In genomic region chr2:35461971-35462787, GRCm38 (mm10) we compare ENCODE assay signal across 8 mouse cellular contexts. TPM values are rescaled to one million over a fixed set of nuclear protein-coding genes. Genes with fewer than 3 reads are reported as not detected.
DNase-seq lines count a peak whose midpoint lies in the region; ATAC-seq and TF ChIP-seq lines count a peak whose summit lies in the region.

No protein-coding gene starts in this region.

- H3K27ac ChIP-seq in hindbrain, postnatal 0 days, result peak overlapping the region; percentile 45; the same call in 1 of the 2 replicates

- H3K27me3 ChIP-seq in hindbrain, postnatal 0 days (ENCODE audit: insufficient read depth, low read length), result no peaks in the 10 kb centered on the region

- intact Hi-C loops in gastrocnemius, postnatal 14 days (cut with DNase I; ENCODE audit: low total_unique reads), result no loop called here

- H3K4me3 ChIP-seq in hindbrain, postnatal 0 days (ENCODE audit: low read length), result peak overlapping the region; percentile 59

- H3K4me1 ChIP-seq in hindbrain, postnatal 0 days (ENCODE audit: insufficient read depth, low read length), result no peaks in the 10 kb centered on the region; the same call in 1 of the 2 replicates

- H3K9me3 ChIP-seq in hindbrain, postnatal 0 days (ENCODE audit: low read length), result no peaks in the 10 kb centered on the region

- peak overlapping the region; percentile 99 for H3K4me2 ChIP-seq in hindbrain, postnatal 0 days (ENCODE audit: low read depth, low read length)

- H3K36me3 ChIP-seq in hindbrain, postnatal 0 days (ENCODE audit: insufficient read depth, low read length), result no peaks in the 10 kb centered on the region

- TF ChIP-seq CTCF in hindbrain, postnatal 0 days (IDR thresholded peaks at IDR 0.05; ENCODE audit: low read depth), result no peak

- peak overlapping the region; percentile 63 for H3K9ac ChIP-seq in hindbrain, postnatal 0 days (replicated peaks; ENCODE audit: low read length)

- DNase-seq in adrenal gland, postnatal 10 days, result peak; percentile 37
- DNase-seq in adrenal gland, postnatal 25 days, result no peak
- DNase-seq in ES-CJ7 (ENCODE audit: low read depth, low spot score), result peak; percentile 36
- DNase-seq in hindbrain, postnatal 0 days (ENCODE audit: low spot score), result peak; percentile 47
- peak; percentile 59 for DNase-seq in thymus, postnatal 4 days
- no peak for DNase-seq in gastrocnemius, postnatal 14 days

- WGBS in hindbrain, postnatal 0 days, result under 1% methylated on average over 47 of the region's 52 CpGs

- ATAC-seq in erythroblast, adult 5-6 weeks (replicated peaks; ENCODE audit: low FRiP score, poor library complexity, severe bottlenecking), result peak; percentile 49
- ATAC-seq in hindbrain, postnatal 0 days, result peak; percentile 83
- peak; percentile 15 for ATAC-seq in megakaryocyte, adult 5-6 weeks (ENCODE audit: poor library complexity, severe bottlenecking)

RNA-seq across cellular contexts. Expression of gene Ggta1, which starts 0.9 kb away (rescaled TPM):
- total RNA-seq in adrenal gland, postnatal 10 days (2021), result 10 to 100 TPM; 15.1 to 16.5 TPM
- total RNA-seq in adrenal gland, postnatal 25 days (2021), result 8.1 and 13.4 TPM in 2 replicates
- total RNA-seq in erythroblast, adult 5-6 weeks (2015; ENCODE audit: low replicate concordance), result 7.9 and 9.8 TPM in 2 replicates
- 18.4 and 20.8 TPM in 2 replicates for total RNA-seq in erythroblast, adult 5-6 weeks (2017; ENCODE audit: low replicate concordance)
- total RNA-seq in hindbrain, postnatal 0 days (2014; rRNA removed), result 3.8 and 11.8 TPM in 2 replicates
- polyA plus RNA-seq in hindbrain, postnatal 0 days (2015; fragmentation: Nextera tagmentation; extraction: Ambion mirVana), result 3.2 and 4.7 TPM in 2 replicates
- total RNA-seq in megakaryocyte, adult 5-6 weeks (2015), result 41.7 and 51.1 TPM in 2 replicates
- total RNA-seq in megakaryocyte, adult 5-6 weeks (2017), result 68.3 and 71.2 TPM in 2 replicates
- total RNA-seq in gastrocnemius, postnatal 14 days (2021), result 10 to 100 TPM; 11.1 to 15.6 TPM

Comparison
In these comparisons a context has a peak if more than half of its experiments do, and no peak if none do; other contexts are left out.
1. DNase-seq: peak in adrenal gland, postnatal 10 days (single experiment), ES-CJ7 (single experiment), hindbrain, postnatal 0 days (single experiment) and thymus, postnatal 4 days (single experiment); none in adrenal gland, postnatal 25 days (single experiment) and gastrocnemius, postnatal 14 days (single experiment).
2. ATAC-seq: peak in every context shown above with its lines; median percentile 83 in hindbrain, postnatal 0 days; 49 in erythroblast, adult 5-6 weeks; 15 in megakaryocyte, adult 5-6 weeks.